Mouse (Mus musculus) macrophage (primary cell): ENCODE data around the gene Btbd9. TPM values are rescaled to one million over a fixed set of nuclear protein-coding genes. Genes with fewer than 3 reads are reported as not detected.

Experiments used
- H3K27ac ChIP-seq: fragments of 350-480 bp; formaldehyde crosslinking; 2 replicates; pipeline ENCODE4 v1.9.0; 2021
- H3K36me3 ChIP-seq: fragments of 350-480 bp; formaldehyde crosslinking; 2 replicates; pipeline ENCODE4 v1.9.0; 2021; ENCODE audit errors: inconsistent target
- H3K4me3 ChIP-seq: fragments of 350-480 bp; formaldehyde crosslinking; 2 replicates; pipeline ENCODE4 v1.9.0; 2021; ENCODE audit errors: inconsistent target
- H3K79me2 ChIP-seq: fragments of 350-480 bp; formaldehyde crosslinking; 2 replicates; pipeline ENCODE4 v1.9.0; 2021; ENCODE audit errors: inconsistent target
- WGBS: methylation state at CpG from one replicate; pipeline ENCODE4 v1.1.7; 2026; ENCODE audit warnings: inconsistent platforms; ENCODE audit not compliant: missing documents; 5-methylcytosine and 5-hydroxymethylcytosine counted together
- polyA plus RNA-seq: library from polyadenylated mRNA; stranded (reverse); fragments of 250-400 nt; gene quantifications from 3 replicates; pipeline ENCODE4 v1.2.4, GENCODE M21; 2018; ENCODE audit warnings: inconsistent platforms

Gene Btbd9
- polyA plus RNA-seq, 1 experiment from 2014 or later, result 16.9 TPM

GRCm38 (mm10) chr17:30609305-30609979 is 33.2 kb upstream of the Btbd9 start:
- 87% methylated on average over 16 of the region's 16 CpGs for whole genome bisulfite sequencing
- no peaks in the 10 kb centered on the region for H3K36me3 ChIP-seq
- H3K4me3 ChIP-seq, result no peak overlapping the region
- H3K27ac ChIP-seq, result no peak overlapping the region
- peaks cover 7% of the 10 kb centered on the region; the same call in 1 of the 2 replicates for H3K79me2 ChIP-seq

GRCm38 (mm10) chr17:30607909-30608495 is 31.7 kb upstream of the Btbd9 start:
- 89% methylated on average over 8 of the region's 8 CpGs for WGBS
- Histone ChIP-seq H3K79me2 (peaks cover 7% of the 10 kb centered on the region; the same call in 1 of the 2 replicates), H3K4me3 (no peak overlapping the region), H3K27ac (no peak overlapping the region), H3K36me3 (peaks cover 6% of the 10 kb centered on the region; the same call in 1 of the 2 replicates)

GRCm38 (mm10) chr17:30607330-30607729 is 31.0 kb upstream of the Btbd9 start:
- peaks cover 8% of the 10 kb centered on the region; the same call in 1 of the 2 replicates for H3K36me3 ChIP-seq
- no peak overlapping the region for H3K27ac ChIP-seq

GRCm38 (mm10) chr17:30606634-30607081 is 30.4 kb upstream of the Btbd9 start:
- H3K36me3 ChIP-seq, result peaks cover 13% of the 10 kb centered on the region
- peaks cover 5% of the 10 kb centered on the region; the same call in 1 of the 2 replicates for H3K79me2 ChIP-seq
- no peak overlapping the region for H3K4me3 ChIP-seq
- H3K27ac ChIP-seq, result no peak overlapping the region
- WGBS, result 100% methylated on average over 4 of the region's 8 CpGs

More at GRCm38 (mm10) chr17:30607330-30607729, 31.0 kb upstream of the Btbd9 start:
- no peak overlapping the region for H3K4me3 ChIP-seq
- 96% methylated on average over 7 of the region's 7 CpGs for WGBS
- peaks cover 7% of the 10 kb centered on the region; the same call in 1 of the 2 replicates for H3K79me2 ChIP-seq

- 96% methylated on average over 11 of the region's 11 CpGs for WGBS
- peaks cover under 1% of the 10 kb centered on the region; the same call in 1 of the 2 replicates for H3K79me2 ChIP-seq
- H3K4me3 ChIP-seq, result no peak overlapping the region
- H3K36me3 ChIP-seq, result peaks cover 14% of the 10 kb centered on the region
- H3K27ac ChIP-seq, result no peak overlapping the region
Measured at GRCm38 (mm10) chr17:30606206-30606605, 29.9 kb upstream of the Btbd9 start.

- no peak overlapping the region for H3K4me3 ChIP-seq
- no peaks in the 10 kb centered on the region; the same call in 1 of the 2 replicates for H3K79me2 ChIP-seq
- peaks cover 17% of the 10 kb centered on the region for H3K36me3 ChIP-seq
- 99% methylated on average over 5 of the region's 5 CpGs for WGBS
- H3K27ac ChIP-seq, result no peak overlapping the region
Measured at GRCm38 (mm10) chr17:30605001-30605400, 28.7 kb upstream of the Btbd9 start.

GRCm38 (mm10) chr17:30604296-30604695 is 28.0 kb upstream of the Btbd9 start:
- peaks cover 21% of the 10 kb centered on the region for H3K36me3 ChIP-seq
- whole genome bisulfite sequencing, result 96% methylated on average over 6 of the region's 6 CpGs
- no peak overlapping the region for H3K27ac ChIP-seq

GRCm38 (mm10) chr17:30602175-30602574 is 25.9 kb upstream of the Btbd9 start:
- no peaks in the 10 kb centered on the region; the same call in 1 of the 2 replicates for H3K79me2 ChIP-seq
- no peak overlapping the region for H3K27ac ChIP-seq
- H3K36me3 ChIP-seq, result peaks cover 40% of the 10 kb centered on the region
- 95% methylated on average over 14 of the region's 14 CpGs for WGBS
- no peak overlapping the region for H3K4me3 ChIP-seq

More at GRCm38 (mm10) chr17:30604296-30604695, 28.0 kb upstream of the Btbd9 start:
- no peaks in the 10 kb centered on the region; the same call in 1 of the 2 replicates for H3K79me2 ChIP-seq
- no peak overlapping the region for H3K4me3 ChIP-seq

- Histone ChIP-seq H3K4me3 (no peak overlapping the region), H3K27ac (no peak overlapping the region), H3K79me2 (no peaks in the 10 kb centered on the region), H3K36me3 (peaks cover 45% of the 10 kb centered on the region)
- 86% methylated on average over 5 of the region's 5 CpGs for WGBS
Measured at GRCm38 (mm10) chr17:30598300-30598699, 22.0 kb upstream of the Btbd9 start.

GRCm38 (mm10) chr17:30597786-30598185 is 21.5 kb upstream of the Btbd9 start:
- H3K36me3 ChIP-seq, result peaks cover 45% of the 10 kb centered on the region
- no peak overlapping the region for H3K27ac ChIP-seq
- H3K79me2 ChIP-seq, result no peaks in the 10 kb centered on the region
- WGBS, result 98% methylated on average over 9 of the region's 9 CpGs
- no peak overlapping the region for H3K4me3 ChIP-seq

- peaks cover 37% of the 10 kb centered on the region for H3K36me3 ChIP-seq
- H3K79me2 ChIP-seq, result no peaks in the 10 kb centered on the region
- 86% methylated on average over 5 of the region's 6 CpGs for WGBS
- H3K4me3 ChIP-seq, result no peak overlapping the region
- H3K27ac ChIP-seq, result no peak overlapping the region
Measured at GRCm38 (mm10) chr17:30594846-30595245, 18.6 kb upstream of the Btbd9 start.

GRCm38 (mm10) chr17:30594407-30594806 is 18.1 kb upstream of the Btbd9 start:
- Histone ChIP-seq H3K36me3 (peaks cover 36% of the 10 kb centered on the region), H3K27ac (no peak overlapping the region), H3K79me2 (no peaks in the 10 kb centered on the region), H3K4me3 (no peak overlapping the region)
- 88% methylated on average over 5 of the region's 5 CpGs for WGBS

- H3K36me3 ChIP-seq, result peaks cover 8% of the 10 kb centered on the region; the same call in 1 of the 2 replicates
- no peaks in the 10 kb centered on the region for H3K79me2 ChIP-seq
- H3K27ac ChIP-seq, result no peak overlapping the region
- no peak overlapping the region for H3K4me3 ChIP-seq
- 75% methylated on average over 15 of the region's 17 CpGs for WGBS
Measured at GRCm38 (mm10) chr17:30590417-30591198, 14.3 kb upstream of the Btbd9 start.

- Histone ChIP-seq H3K36me3 (no peaks in the 10 kb centered on the region), H3K4me3 (no peak overlapping the region)
- WGBS, result 82% methylated on average over 2 of the region's 2 CpGs
Measured at GRCm38 (mm10) chr17:30583258-30584001, 7.1 kb upstream of the Btbd9 start.

More at GRCm38 (mm10) chr17:30583258-30584001, 7.1 kb upstream of the Btbd9 start:
- no peak overlapping the region for H3K27ac ChIP-seq
- no peaks in the 10 kb centered on the region for H3K79me2 ChIP-seq
